Mouse (Mus musculus): ENCODE data around the gene Fancc. TPM values are rescaled to one million over a fixed set of nuclear protein-coding genes. Genes with fewer than 3 reads are reported as not detected.

Fancc gene
- polyA plus RNA-seq, 1 experiment from 2014 or later: 13.7 TPM

GRCm38 (mm10) chr13:63309563-63309962, 187.5 kb downstream of the Fancc start:
- no peak overlapping the region for H3K27ac ChIP-seq

DNA sequence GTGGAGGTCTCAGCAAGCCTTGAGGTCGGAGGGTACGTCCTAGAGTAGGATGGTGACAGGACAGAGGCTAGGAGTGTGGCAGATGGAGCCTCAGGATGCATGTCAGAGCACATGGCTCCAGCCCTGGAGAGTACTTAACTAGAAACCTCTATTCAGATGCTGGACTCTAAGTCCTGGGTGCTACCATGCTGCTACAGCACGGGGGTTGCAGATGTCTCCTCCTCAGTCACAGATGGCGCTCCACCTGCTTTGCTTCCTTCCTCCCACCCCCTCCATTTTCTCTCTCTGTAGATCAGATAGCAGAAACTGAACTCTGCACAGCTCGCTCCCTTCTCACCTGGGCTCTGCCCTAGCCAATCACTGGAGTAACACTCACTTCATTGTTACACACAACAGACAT, 190.3 kb downstream of the Fancc start:
- Histone ChIP-seq H3K27ac (no peak overlapping the region), H3K9me3 (replicated peaks) (no peaks in the 10 kb centered on the region), H3K9ac (no peak overlapping the region), H3K4me1 (0 out of 2 replicates have a peak, but pooled peaks cover 3% of the 10 kb centered on the region), H3K36me3 (ENCODE audit: poor library complexity, severe bottlenecking) (peaks cover 36% of the 10 kb centered on the region), H3K4me2 (no peak overlapping the region), H3K27me3 (no peaks in the 10 kb centered on the region), H3K4me3 (no peak overlapping the region)
- ATAC-seq: no peak
- 88% methylated on average over 5 of the region's 5 CpGs for WGBS

More at GRCm38 (mm10) chr13:63309563-63309962, 187.5 kb downstream of the Fancc start:
- no peak overlapping the region for H3K4me3 ChIP-seq
- H3K9ac ChIP-seq: no peak overlapping the region
- no peak for ATAC-seq
- no peaks in the 10 kb centered on the region for H3K27me3 ChIP-seq
- peaks cover 13% of the 10 kb centered on the region; the same call in 1 of the 2 replicates for H3K36me3 ChIP-seq (ENCODE audit: poor library complexity, severe bottlenecking)
- 87% methylated on average over 3 of the region's 3 CpGs for WGBS
- no peak overlapping the region for H3K4me2 ChIP-seq
- 0 out of 2 replicates have a peak, but pooled peaks cover 3% of the 10 kb centered on the region for H3K4me1 ChIP-seq
- H3K9me3 ChIP-seq (replicated peaks): no peaks in the 10 kb centered on the region

DNA sequence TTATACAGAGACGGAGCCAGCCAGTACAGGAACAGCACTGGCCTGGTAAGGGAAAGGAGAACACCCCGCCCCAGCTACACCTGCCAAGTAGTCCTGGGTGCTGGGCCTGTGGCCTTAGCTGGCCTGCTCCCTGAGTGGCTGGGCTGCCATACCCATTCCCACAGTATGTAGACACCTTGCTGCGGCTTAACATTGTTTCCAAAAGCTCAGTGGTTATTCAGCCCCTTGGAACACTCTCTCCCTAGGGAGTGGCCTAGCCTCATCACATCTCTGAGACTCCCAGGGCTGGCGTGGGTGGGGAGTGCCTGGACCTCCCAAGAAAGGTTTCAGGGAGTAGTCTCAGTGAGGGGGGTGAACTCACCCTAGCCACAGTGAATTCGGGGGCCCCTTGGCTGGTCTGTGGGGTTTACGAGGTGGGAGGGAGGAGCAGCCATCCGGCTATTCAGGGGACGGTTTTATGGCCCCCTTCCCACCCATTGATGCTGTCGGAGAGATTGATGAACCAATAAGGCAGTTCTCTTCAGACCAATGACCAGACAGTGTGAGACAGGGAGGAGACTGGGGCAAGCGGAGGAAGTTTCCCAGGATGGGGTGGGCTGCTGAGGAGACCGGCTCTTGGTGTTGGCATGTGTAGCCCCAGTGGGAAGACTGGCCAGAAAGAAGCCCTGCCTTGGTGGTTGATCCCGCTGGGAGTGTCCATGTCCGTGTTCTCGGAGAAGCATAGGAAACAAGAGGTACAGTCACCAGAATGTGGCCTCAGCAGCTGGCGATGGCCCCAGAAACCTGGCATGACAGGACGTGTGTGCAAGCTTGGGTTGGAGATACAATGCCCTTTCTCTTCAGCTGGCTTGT, 191.7 kb downstream of the Fancc start:
- WGBS: 78% methylated on average over 16 of the region's 16 CpGs
- Histone ChIP-seq H3K4me1 (0 out of 2 replicates have a peak, but pooled peaks cover 3% of the 10 kb centered on the region), H3K36me3 (ENCODE audit: poor library complexity, severe bottlenecking) (peaks cover 50% of the 10 kb centered on the region), H3K27ac (no peak overlapping the region), H3K9ac (no peak overlapping the region), H3K9me3 (replicated peaks) (no peaks in the 10 kb centered on the region), H3K27me3 (no peaks in the 10 kb centered on the region), H3K4me3 (no peak overlapping the region), H3K4me2 (no peak overlapping the region)
- no peak for ATAC-seq

- Histone ChIP-seq H3K4me2 (no peak overlapping the region), H3K4me1 (0 out of 2 replicates have a peak, but pooled peaks cover 3% of the 10 kb centered on the region), H3K27ac (no peak overlapping the region), H3K9ac (no peak overlapping the region), H3K27me3 (no peaks in the 10 kb centered on the region), H3K36me3 (ENCODE audit: poor library complexity, severe bottlenecking) (peaks cover 56% of the 10 kb centered on the region), H3K4me3 (no peak overlapping the region), H3K9me3 (replicated peaks) (no peaks in the 10 kb centered on the region)
- WGBS: 63% methylated on average over 3 of the region's 3 CpGs
- ATAC-seq: no peak
Measured at GRCm38 (mm10) chr13:63304799-63305159, 192.3 kb downstream of the Fancc start.

DNA sequence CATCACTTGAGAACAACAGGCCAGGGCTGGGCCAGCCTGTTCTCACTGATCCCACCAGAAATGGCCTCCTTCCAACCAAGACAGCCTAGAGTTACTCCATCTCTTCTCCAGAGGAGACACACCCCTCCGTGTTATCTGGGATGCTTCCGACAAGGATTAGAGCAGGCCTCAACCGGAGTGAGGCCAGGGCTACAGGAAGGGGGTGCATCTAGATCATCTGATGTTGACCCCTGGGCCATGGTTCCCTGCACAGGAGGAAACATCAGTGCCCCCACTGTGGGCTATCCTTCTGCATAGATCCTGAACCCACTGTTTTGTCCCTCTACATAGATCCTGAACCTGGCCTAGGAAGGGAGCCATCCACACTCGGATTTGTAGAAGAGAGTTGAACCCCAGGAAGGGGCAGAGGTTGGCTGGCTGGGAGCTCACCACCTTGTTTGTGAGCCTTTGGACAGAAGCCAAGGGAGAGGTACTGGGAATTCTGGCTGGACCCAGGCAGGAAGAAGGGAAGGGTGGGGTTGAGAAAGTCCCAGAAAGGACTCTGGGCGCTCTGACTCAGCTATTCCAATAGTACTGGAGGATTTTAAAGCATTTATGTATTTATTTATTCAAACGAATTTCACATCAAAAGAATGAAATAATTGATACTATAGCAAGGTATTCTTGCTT, 192.8 kb downstream of the Fancc start:
- no peak overlapping the region for H3K27ac ChIP-seq
- no peaks in the 10 kb centered on the region for H3K27me3 ChIP-seq
- WGBS: 75% methylated on average over 6 of the region's 6 CpGs
- no peak overlapping the region for H3K4me2 ChIP-seq
- no peak for ATAC-seq
- no peaks in the 10 kb centered on the region for H3K9me3 ChIP-seq (replicated peaks)
- 0 out of 2 replicates have a peak, but pooled peaks cover 3% of the 10 kb centered on the region for H3K4me1 ChIP-seq
- peaks cover 59% of the 10 kb centered on the region for H3K36me3 ChIP-seq (ENCODE audit: poor library complexity, severe bottlenecking)
- no peak overlapping the region for H3K4me3 ChIP-seq
- H3K9ac ChIP-seq: no peak overlapping the region

GRCm38 (mm10) chr13:63302381-63302780, 194.7 kb downstream of the Fancc start:
- Histone ChIP-seq H3K4me3 (no peak overlapping the region), H3K9ac (no peak overlapping the region), H3K4me2 (no peak overlapping the region), H3K27ac (no peak overlapping the region), H3K9me3 (replicated peaks) (no peaks in the 10 kb centered on the region), H3K36me3 (ENCODE audit: poor library complexity, severe bottlenecking) (peaks cover 68% of the 10 kb centered on the region), H3K4me1 (0 out of 2 replicates have a peak, but pooled peaks cover 3% of the 10 kb centered on the region), H3K27me3 (no peaks in the 10 kb centered on the region)
- 91% methylated on average over 5 of the region's 5 CpGs for WGBS
- no peak for ATAC-seq

DNA sequence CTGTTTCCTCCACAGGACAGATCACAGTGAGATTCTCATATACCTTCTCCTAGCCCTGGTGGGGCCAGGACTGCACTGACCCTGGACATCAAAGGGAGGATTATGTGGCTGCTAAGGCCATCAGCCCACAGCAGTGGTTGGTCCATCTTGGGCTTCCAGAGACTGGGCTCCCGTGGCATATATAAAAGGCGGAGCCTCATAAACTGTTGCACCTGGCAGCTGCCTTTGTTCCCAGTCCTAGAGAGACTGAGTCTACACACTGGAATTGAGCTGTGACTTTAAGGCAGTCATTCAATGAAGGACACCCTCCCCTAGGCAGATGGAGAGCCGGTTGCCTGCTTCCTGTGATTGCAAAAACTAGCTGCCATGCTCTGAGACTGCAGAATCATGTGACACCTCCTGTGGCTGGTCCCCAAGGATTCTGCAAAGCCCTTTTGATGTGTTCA, 195.3 kb downstream of the Fancc start:
- Histone ChIP-seq H3K27ac (no peak overlapping the region), H3K27me3 (no peaks in the 10 kb centered on the region), H3K9me3 (replicated peaks) (no peaks in the 10 kb centered on the region), H3K4me3 (no peak overlapping the region), H3K4me1 (0 out of 2 replicates have a peak, but pooled peaks cover 3% of the 10 kb centered on the region), H3K36me3 (ENCODE audit: poor library complexity, severe bottlenecking) (peaks cover 64% of the 10 kb centered on the region), H3K4me2 (no peak overlapping the region), H3K9ac (no peak overlapping the region)
- no peak; the same call in 1 of the 2 replicates for ATAC-seq
- WGBS: 51% methylated on average over 3 of the region's 3 CpGs

GRCm38 (mm10) chr13:63300929-63301328, 196.1 kb downstream of the Fancc start:
- peaks cover 64% of the 10 kb centered on the region for H3K36me3 ChIP-seq (ENCODE audit: poor library complexity, severe bottlenecking)
- H3K9me3 ChIP-seq (replicated peaks): no peaks in the 10 kb centered on the region
- H3K27me3 ChIP-seq: no peaks in the 10 kb centered on the region
- WGBS: 86% methylated on average over 7 of the region's 7 CpGs
- no peak overlapping the region for H3K9ac ChIP-seq
- H3K4me1 ChIP-seq: 0 out of 2 replicates have a peak, but pooled peaks cover 3% of the 10 kb centered on the region
- no peak overlapping the region for H3K27ac ChIP-seq
- H3K4me3 ChIP-seq: no peak overlapping the region
- ATAC-seq: no peak
- no peak overlapping the region for H3K4me2 ChIP-seq

DNA sequence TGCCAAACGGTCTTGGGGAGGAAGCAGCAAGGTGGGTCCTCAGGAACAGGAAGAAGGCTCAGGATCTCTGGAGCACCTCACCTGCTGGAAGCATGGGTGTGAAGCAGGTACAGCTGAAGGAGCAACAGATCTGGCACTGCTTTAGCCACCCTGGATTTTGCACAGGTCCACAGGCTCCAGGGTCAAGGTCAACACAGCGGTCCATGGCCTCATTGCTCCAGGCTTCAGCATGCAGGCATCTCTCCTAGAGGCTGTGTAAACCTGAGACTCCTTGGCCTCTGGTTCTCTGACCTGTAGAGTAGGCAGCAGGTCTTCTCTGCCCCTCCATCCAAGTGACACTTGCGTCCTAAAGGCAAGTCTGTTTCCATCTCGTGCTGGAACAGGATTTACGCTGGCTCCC, 198.1 kb downstream of the Fancc start:
- Histone ChIP-seq H3K4me1 (peaks cover 14% of the 10 kb centered on the region), H3K36me3 (ENCODE audit: poor library complexity, severe bottlenecking) (peaks cover 54% of the 10 kb centered on the region), H3K4me3 (no peak overlapping the region), H3K9me3 (replicated peaks) (no peaks in the 10 kb centered on the region), H3K27me3 (no peaks in the 10 kb centered on the region), H3K4me2 (no peak overlapping the region), H3K27ac (no peak overlapping the region), H3K9ac (no peak overlapping the region)
- ATAC-seq: no peak
- WGBS: 97% methylated on average over 5 of the region's 5 CpGs

DNA sequence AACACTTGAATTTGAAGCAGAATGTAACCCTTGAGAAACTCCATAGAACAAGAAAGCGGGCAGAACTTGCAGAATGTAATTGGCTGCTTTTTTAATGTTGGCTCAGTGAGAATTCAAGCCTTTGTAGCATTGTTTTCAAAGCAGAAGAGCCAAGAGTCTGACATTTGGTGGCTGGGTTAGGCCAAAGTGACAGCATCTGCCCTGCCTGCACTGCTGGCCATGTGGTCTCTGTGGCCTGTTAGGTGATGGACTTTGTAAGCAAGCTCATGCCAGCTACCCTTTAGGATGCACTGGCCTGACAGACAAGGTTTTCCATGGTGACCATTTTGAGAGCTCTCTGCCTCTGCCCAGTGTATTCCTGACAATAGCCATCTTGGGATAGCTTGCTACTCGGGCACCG, 199.1 kb downstream of the Fancc start:
- no peak overlapping the region for H3K9ac ChIP-seq
- no peaks in the 10 kb centered on the region for H3K27me3 ChIP-seq
- H3K4me2 ChIP-seq: no peak overlapping the region
- no peak overlapping the region for H3K27ac ChIP-seq
- WGBS: 81% methylated on average over 3 of the region's 3 CpGs
- no peaks in the 10 kb centered on the region for H3K9me3 ChIP-seq (replicated peaks)
- no peak for ATAC-seq
- no peak overlapping the region for H3K4me3 ChIP-seq
- peaks cover 44% of the 10 kb centered on the region for H3K36me3 ChIP-seq (ENCODE audit: poor library complexity, severe bottlenecking)
- H3K4me1 ChIP-seq: peaks cover 20% of the 10 kb centered on the region

GRCm38 (mm10) chr13:63297003-63297402, 200.1 kb downstream of the Fancc start:
- Histone ChIP-seq H3K4me2 (no peak overlapping the region), H3K9me3 (replicated peaks) (no peaks in the 10 kb centered on the region), H3K36me3 (ENCODE audit: poor library complexity, severe bottlenecking) (peaks cover 35% of the 10 kb centered on the region), H3K4me3 (no peak overlapping the region), H3K27ac (no peak overlapping the region), H3K4me1 (peaks cover 20% of the 10 kb centered on the region), H3K9ac (no peak overlapping the region), H3K27me3 (no peaks in the 10 kb centered on the region)
- ATAC-seq: no peak
- 94% methylated on average over 2 of the region's 2 CpGs for WGBS

DNA sequence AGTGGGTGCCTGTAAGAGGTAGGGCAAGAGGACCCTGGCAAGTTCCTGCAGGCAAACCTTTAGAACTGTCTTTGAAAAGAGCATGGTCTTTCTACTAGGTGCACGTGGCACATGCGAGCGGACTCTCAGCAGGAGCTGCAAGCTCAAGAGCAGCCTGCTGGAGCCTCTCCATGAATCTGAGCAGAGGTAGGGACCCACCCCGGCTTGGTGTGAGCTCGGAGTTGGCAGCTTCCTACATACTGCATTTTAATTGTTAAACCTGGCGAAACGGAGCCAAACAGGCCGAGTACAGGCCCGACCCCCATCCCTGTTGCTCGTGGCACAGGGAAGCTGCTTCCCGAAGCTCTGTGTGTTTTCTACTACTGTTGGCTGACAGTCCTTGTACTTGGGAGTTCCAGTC, 200.8 kb downstream of the Fancc start:
- 89% methylated on average over 11 of the region's 11 CpGs for WGBS
- Histone ChIP-seq H3K27me3 (no peaks in the 10 kb centered on the region), H3K27ac (no peak overlapping the region), H3K4me3 (no peak overlapping the region), H3K4me1 (peaks cover 20% of the 10 kb centered on the region), H3K9me3 (replicated peaks) (no peaks in the 10 kb centered on the region), H3K4me2 (no peak overlapping the region), H3K36me3 (ENCODE audit: poor library complexity, severe bottlenecking) (peaks cover 28% of the 10 kb centered on the region), H3K9ac (no peak overlapping the region)
- ATAC-seq: no peak

Measured in forebrain, embryonic 13.5 days (tissue).